Mouse (Mus musculus) midbrain, embryonic 10.5 days (tissue): ENCODE results near the gene Hist2h2aa1. TPM values are rescaled to one million over a fixed set of nuclear protein-coding genes. Genes with fewer than 3 reads are reported as not detected.
"Not testable (repeated sequence)": the region's sequence is repeated elsewhere in the genome, so short reads cannot be mapped to it uniquely, and the experiment has no call there.

Experiments
- DNase-seq: peaks from one replicate; pipeline ENCODE4 v3.0.0-alpha.2; 2017; ENCODE audit warnings: low spot score
- H3K27ac ChIP-seq: fragments of 300-500 bp; sonication (generic); replicated peaks from 2 replicates; pipeline ENCODE4 v1.5.1; 2016; ENCODE audit warnings: mild to moderate bottlenecking
- H3K27me3 ChIP-seq: fragments of 300-500 bp; sonication (generic); 2 replicates; pipeline ENCODE4 v1.6.1; 2016; ENCODE audit warnings: low read depth, mild to moderate bottlenecking; ENCODE audit not compliant: poor library complexity, severe bottlenecking
- H3K36me3 ChIP-seq: fragments of 300-500 bp; sonication (generic); 2 replicates; pipeline ENCODE4 v1.6.1; 2016; ENCODE audit warnings: mild to moderate bottlenecking, moderate library complexity
- H3K4me1 ChIP-seq: fragments of 300-500 bp; sonication (generic); 2 replicates; pipeline ENCODE4 v1.6.1; 2016
- H3K4me3 ChIP-seq: fragments of 300-500 bp; sonication (generic); 2 replicates; pipeline ENCODE4 v1.5.1; 2016; ENCODE audit warnings: mild to moderate bottlenecking, moderate library complexity
- H3K9me3 ChIP-seq: fragments of 300-500 bp; sonication (generic); replicated peaks from 2 replicates; pipeline ENCODE4 v1.6.1; 2016; ENCODE audit warnings: mild to moderate bottlenecking
- WGBS: fragments of 180-500 bp; shearing (Covaris S2); methylation state at CpG from one replicate; pipeline ENCODE4 v1.1.7; 2016; 5-methylcytosine and 5-hydroxymethylcytosine counted together
- polyA plus RNA-seq: library from polyadenylated mRNA; unstranded; fragments of >200 nt; fragmentation: Nextera tagmentation; extraction: Ambion mirVana; gene quantifications from 2 replicates; pipeline ENCODE4 v1.2.1, GENCODE M21; 2016

The Hist2h2aa1 gene
- 13.7 TPM in 2 replicates for polyA plus RNA-seq

DNA sequence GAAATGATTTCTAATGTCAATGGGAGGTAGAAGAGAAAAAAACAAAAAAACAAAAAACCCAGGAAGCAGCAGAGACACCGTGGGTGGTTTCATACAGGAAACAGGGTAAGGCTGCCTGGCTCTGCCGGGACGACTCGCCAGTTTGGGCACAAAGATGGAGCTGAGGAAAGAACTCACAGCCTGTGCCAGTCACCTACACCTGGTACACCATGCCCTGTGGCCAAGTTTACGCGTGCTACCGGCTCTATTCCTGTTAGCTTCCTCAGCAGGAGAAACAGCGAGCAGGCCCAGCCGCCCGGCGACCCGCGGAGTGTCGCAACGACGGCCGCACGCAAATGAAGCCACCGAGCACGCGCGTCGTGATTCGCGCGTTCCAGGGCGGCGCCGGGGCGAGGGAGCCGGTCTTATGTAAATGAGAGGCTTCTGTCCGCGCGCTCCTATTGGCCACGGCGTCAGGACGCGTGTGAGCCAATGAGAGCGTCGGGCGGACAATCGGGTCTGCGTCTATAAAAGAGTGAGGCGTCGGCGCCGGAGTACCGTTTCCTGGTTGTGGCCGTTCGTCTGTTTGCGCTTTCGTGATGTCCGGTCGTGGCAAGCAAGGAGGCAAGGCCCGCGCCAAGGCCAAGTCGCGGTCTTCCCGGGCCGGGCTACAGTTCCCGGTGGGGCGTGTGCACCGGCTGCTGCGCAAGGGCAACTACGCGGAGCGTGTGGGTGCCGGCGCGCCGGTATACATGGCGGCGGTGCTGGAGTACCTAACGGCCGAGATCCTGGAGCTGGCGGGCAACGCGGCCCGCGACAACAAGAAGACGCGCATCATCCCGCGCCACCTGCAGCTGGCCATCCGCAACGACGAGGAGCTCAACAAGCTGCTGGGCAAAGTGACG, at the start of gene Hist2h2aa1:
TSS of gene Hist2h2aa1 (plus strand) at position 495 of the 884 bp plus-strand sequence.
- peaks cover 41% of the 10 kb centered on the region for H3K4me1 ChIP-seq
- DNase-seq, result peak; percentile 81
- H3K27ac ChIP-seq, result peak within 1 kb of the TSS; percentile 98
- not testable (repeated sequence) for H3K27me3 ChIP-seq, H3K36me3 ChIP-seq, H3K9me3 ChIP-seq
- under 1% methylated on average over 44 of the region's 88 CpGs for WGBS
- H3K4me3 ChIP-seq, result peak within 1 kb of the TSS; percentile 62

DNA sequence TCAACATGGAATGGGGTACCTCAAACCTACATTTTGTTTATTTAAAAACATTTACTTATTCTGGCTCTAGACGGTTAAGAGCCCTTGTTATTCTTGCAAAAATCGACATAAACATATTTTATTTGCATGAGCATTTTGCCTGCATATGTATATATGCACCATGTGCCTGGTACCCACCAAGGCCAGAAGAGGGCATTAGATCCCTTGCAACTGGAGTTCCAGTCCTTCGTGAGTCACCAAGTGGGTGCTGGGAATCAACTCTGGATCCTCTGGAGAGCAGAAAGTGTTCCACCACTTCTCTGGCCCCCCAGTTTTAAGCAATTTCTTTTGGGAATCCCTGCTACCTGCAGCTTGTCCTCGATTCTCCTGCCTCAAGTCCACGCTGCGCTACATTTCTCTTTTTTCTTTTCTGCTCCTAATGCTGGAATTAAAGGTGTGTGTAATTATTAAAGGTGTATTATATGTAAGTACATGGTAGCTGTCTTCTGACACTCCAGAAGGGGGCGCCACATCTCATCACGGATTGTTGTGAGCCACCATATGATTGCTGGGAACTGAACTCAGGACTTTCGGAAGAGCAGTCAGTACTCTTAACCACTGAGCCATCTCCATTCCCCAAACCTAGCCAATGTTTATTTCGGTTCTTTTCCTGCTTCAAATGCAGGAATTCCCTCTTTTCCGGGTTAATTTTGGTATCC, 49.5 kb upstream of the Hist2h2aa1 start:
- no peak overlapping the region for H3K27ac ChIP-seq
- 0 out of 2 replicates have a peak, but pooled peaks cover 3% of the 10 kb centered on the region for H3K9me3 ChIP-seq
- peaks cover 20% of the 10 kb centered on the region; the same call in 1 of the 2 replicates for H3K27me3 ChIP-seq
- H3K4me1 ChIP-seq, result peaks cover 21% of the 10 kb centered on the region
- WGBS, result 93% methylated on average over 11 of the region's 11 CpGs
- peaks cover 11% of the 10 kb centered on the region for H3K36me3 ChIP-seq
- no peak for DNase-seq
- H3K4me3 ChIP-seq, result peak overlapping the region; percentile 69

DNA sequence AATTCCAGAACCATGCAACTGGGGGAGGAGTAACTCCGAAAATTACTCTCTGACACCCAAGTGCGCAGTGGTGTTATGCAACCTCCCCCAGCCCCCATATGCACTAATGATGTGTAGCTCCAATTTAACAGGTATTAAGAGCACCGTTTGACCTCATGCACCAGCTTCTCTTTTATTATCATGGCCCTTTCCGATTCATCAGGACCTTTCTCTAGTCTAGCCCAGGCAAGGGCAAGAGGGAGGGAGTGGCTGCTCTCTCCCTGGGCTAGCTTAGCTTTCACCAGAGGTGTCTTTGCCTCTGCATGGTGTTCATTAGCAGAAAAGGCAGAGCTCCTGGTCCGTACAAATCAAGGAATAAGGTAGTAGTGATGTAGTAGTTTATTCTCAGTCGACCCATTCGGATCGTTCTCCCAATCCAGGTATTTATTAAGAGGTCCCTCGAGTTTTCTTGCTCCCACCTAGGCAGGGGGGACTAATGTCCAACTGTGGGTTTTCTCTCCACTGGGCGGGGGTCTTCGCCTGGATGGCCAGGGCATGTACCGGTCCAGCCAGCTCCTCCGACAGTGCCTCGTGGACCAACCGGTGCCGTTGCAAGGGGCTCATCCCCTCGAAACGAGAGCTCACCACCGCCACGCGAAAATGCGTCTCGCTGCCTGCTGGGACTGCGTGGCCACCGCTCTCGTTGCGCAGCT, 48.7 kb upstream of the Hist2h2aa1 start:
- WGBS, result 20% methylated on average over 27 of the region's 27 CpGs
- no peak for DNase-seq
- Histone ChIP-seq H3K27me3 (peaks cover 20% of the 10 kb centered on the region; the same call in 1 of the 2 replicates), H3K4me3 (peak overlapping the region; percentile 69), H3K9me3 (0 out of 2 replicates have a peak, but pooled peaks cover 3% of the 10 kb centered on the region), H3K4me1 (peaks cover 21% of the 10 kb centered on the region), H3K27ac (peak overlapping the region; percentile 97), H3K36me3 (peaks cover 11% of the 10 kb centered on the region)

DNA sequence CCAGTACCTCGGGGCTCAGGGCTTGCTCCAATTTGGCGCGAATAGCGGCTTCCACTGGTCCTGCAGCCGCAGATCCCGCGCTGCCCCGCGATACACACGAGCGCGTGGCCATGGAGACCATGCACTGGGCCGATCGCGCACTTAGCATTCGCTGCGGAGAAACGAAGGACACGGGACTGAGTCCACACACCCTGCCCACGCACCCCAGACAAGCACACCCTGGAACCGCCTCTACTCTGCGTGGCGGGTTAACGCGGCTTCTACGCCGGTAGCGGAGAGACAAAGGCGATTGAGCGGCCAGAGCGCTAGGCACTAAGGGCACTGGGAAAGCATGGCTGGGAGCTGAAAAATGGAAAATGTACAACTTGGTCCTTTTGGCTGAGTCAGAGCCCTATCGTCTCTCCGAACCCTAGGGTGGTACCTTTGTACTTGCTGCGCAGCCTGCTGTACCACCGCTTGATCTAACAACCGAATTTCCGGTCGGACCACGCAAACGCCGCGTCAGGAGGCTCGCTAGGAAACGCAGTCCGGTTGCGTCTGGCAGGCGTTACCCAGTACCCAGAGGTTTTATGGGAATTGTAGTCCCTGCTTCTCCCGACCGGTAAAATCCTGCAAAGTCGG, 48.1 kb upstream of the Hist2h2aa1 start:
- Histone ChIP-seq H3K27ac (peak overlapping the region; percentile 97), H3K4me3 (peak overlapping the region; percentile 69), H3K4me1 (peaks cover 21% of the 10 kb centered on the region), H3K36me3 (peaks cover 11% of the 10 kb centered on the region), H3K27me3 (peaks cover 20% of the 10 kb centered on the region; the same call in 1 of the 2 replicates), H3K9me3 (0 out of 2 replicates have a peak, but pooled peaks cover 3% of the 10 kb centered on the region)
- DNase-seq, result peak; percentile 89
- under 1% methylated on average over 50 of the region's 50 CpGs for WGBS

DNA sequence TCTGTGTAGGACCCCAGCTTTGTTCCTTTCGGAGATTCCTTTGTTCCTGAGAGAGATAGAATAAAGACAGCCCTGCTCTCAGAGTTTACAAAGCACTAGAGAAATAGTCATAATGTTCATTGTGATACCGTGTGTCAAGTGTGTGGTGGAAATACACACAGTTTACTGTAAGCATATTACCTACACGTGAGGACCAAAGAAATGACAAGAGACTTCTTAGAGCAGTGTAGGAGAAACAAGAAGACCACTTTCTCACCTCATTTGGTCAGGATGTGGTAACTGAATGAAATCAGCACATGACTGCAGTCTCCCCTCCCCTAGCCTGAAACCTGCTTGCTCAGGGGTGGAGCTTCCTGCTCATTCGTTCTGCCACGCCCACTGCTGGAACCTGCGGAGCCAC, 47.1 kb upstream of the Hist2h2aa1 start:
- Histone ChIP-seq H3K27me3 (peaks cover 20% of the 10 kb centered on the region; the same call in 1 of the 2 replicates), H3K9me3 (0 out of 2 replicates have a peak, but pooled peaks cover 3% of the 10 kb centered on the region), H3K27ac (peak overlapping the region; percentile 97), H3K4me1 (peaks cover 21% of the 10 kb centered on the region), H3K4me3 (peak overlapping the region; percentile 69), H3K36me3 (peaks cover 11% of the 10 kb centered on the region)
- 5% methylated on average over 6 of the region's 6 CpGs for WGBS
- DNase-seq, result no peak

DNA sequence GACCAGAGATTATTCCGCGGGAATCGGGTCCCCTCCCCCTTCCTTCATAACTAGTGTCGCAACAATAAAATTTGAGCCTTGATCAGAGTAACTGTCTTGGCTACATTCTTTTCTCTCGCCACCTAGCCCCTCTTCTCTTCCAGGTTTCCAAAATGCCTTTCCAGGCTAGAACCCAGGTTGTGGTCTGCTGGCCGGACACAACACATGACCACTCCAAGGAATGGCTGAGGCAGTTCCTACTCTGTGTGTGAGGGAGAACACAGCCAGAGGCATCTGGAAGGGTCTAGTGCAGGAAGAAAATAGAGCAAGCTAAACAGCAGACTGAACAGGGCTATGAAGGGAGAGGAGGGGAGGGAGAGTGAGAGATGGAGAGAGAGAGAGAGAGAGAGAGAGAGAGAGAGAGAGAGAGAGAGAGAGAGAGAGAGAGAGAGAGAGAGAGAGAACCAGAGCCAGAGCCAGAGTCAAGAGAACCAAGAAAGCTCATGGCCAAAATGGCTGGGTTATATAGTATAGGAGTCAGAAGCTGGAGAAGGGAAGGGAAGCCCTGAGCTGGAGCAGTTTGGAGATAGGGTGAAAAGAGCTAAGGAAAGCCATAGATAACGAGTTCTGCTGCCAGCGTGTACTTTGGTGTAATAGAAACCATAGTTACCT, 46.6 kb upstream of the Hist2h2aa1 start:
- H3K4me3 ChIP-seq, H3K27ac ChIP-seq, DNase-seq, H3K9me3 ChIP-seq: not testable (repeated sequence)
- peaks cover 15% of the 10 kb centered on the region; the same call in 1 of the 2 replicates for H3K27me3 ChIP-seq
- peaks cover 11% of the 10 kb centered on the region for H3K36me3 ChIP-seq
- H3K4me1 ChIP-seq, result peaks cover 18% of the 10 kb centered on the region
- 37% methylated on average over 8 of the region's 8 CpGs for WGBS

DNA sequence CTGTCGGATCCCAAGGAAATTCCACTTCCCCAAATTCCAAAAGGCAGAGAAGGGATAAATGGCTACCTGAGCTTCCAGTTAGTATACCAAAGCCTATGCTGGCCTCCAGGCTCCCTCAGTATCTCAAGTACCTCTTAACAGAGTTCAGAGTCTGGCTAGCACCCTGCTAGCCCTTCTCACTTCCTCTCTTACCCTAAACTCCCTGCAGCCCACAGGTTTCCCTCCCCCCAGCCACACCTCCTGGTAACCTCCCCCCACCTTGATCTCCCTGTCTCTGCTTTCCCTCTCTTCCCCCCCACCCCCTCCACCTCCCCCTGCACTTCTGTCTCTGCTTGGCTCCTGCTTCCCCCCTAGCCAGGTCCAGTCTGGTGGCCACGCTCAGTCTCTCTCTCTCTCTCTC, 45.6 kb upstream of the Hist2h2aa1 start:
- no peak for DNase-seq
- H3K4me1 ChIP-seq, result peaks cover 16% of the 10 kb centered on the region
- 0 out of 2 replicates have a peak, but pooled peaks cover 3% of the 10 kb centered on the region for H3K9me3 ChIP-seq
- peaks cover 11% of the 10 kb centered on the region; the same call in 1 of the 2 replicates for H3K27me3 ChIP-seq
- WGBS, result 85% methylated on average over 2 of the region's 2 CpGs
- peaks cover 11% of the 10 kb centered on the region for H3K36me3 ChIP-seq
- H3K4me3 ChIP-seq, result no peak overlapping the region
- no peak overlapping the region for H3K27ac ChIP-seq

DNA sequence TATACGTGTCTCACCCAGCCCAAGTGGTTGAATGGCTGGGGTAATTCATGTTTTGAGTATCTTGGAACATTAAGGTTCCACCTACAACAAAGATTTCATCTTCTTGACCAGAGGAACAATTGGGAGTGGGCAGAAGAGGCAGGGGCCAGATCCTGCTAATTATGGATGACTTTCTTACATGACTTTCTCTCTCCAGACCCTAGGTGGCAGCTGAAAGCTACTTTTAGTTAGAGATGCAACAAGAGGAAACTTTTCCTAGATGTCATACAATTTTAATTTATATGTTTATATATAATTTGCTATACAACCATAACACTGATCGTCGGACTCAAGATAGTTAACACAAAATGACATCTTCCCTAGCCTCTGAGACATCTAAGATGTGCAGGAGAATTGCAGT, 37.5 kb upstream of the Hist2h2aa1 start:
- H3K4me3 ChIP-seq, result no peak overlapping the region
- DNase-seq, result no peak
- no peaks in the 10 kb centered on the region for H3K27me3 ChIP-seq
- 88% methylated on average over 3 of the region's 3 CpGs for WGBS
- H3K36me3 ChIP-seq, result no peaks in the 10 kb centered on the region
- no peak overlapping the region for H3K27ac ChIP-seq
- peaks cover 8% of the 10 kb centered on the region for H3K4me1 ChIP-seq
- no peaks in the 10 kb centered on the region for H3K9me3 ChIP-seq

DNA sequence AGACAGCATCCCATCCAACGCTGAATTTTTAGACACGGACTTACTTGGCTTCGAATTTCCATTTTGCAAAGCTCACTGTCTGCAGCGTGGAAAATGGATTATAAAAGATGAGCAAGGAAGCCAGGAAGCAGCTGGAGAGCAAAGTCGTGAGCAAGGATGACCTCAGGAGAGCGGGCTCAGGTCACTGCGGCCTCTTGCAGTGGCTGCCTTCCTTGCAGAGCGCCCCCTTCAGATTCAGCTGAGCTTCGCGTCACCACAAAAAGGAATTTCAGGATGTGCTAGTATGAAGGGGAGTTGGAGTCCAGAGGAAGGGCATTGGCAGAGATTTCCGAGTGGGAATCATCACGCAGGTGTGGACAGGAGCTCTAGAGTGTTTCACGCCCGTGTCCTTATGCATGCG, 36.1 kb upstream of the Hist2h2aa1 start:
- Histone ChIP-seq H3K27me3 (no peaks in the 10 kb centered on the region), H3K9me3 (no peaks in the 10 kb centered on the region), H3K4me3 (no peak overlapping the region), H3K36me3 (no peaks in the 10 kb centered on the region), H3K27ac (no peak overlapping the region; the same call in 1 of the 2 replicates), H3K4me1 (peaks cover 8% of the 10 kb centered on the region)
- WGBS, result 25% methylated on average over 15 of the region's 15 CpGs
- DNase-seq, result peak; percentile 26

DNA sequence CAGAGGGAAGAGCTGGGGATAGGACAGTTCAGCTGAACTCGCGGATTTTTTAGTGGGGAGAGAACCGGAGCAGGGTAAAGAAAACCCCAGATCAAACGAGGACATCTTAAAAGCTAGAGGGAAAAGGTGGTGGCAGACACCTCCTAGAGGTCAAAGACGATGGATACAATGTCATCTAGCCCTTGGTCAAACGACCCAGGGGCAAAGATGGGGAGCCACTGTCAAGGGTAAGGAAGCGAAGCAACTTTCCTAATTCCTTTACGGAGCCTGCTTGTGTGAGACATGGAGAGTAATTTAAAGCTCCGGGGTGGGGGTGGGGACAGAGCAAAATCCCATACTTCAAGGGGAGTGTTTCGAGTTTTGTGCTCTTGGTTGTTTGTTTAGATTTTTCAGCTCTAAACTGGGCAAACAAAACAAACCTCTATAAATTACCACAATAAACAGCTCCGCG, 26.1 kb upstream of the Hist2h2aa1 start:
- under 1% methylated on average over 12 of the region's 12 CpGs for WGBS
- peak; percentile 51 for DNase-seq

DNA sequence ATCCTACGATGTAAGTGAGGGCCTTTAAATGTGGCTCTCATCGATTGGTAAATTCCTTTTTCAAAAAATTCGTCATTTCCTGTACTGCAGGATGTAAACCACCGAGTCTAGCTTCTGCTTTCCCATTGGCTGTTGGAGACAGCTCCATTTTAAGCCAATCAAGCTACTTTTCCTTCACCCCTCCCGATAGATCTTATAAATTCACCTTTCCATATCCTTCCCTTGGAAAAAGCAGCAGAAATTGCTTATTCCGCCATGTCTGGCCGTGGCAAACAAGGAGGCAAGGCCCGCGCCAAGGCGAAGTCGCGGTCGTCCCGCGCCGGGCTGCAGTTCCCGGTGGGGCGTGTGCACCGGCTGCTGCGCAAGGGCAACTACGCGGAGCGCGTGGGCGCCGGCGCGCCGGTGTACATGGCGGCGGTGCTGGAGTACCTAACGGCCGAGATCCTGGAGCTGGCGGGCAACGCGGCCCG, 25.6 kb upstream of the Hist2h2aa1 start, which contains the start of the genes Bola1 and Hist2h2ab:
TSS of gene Bola1 (minus strand) at position 49 of the 470 bp plus-strand sequence.
TSS of gene Hist2h2ab (plus strand) at position 205 of the 470 bp plus-strand sequence.
- WGBS, result 0% methylated on average over 37 of the region's 37 CpGs

More for the DNA sequence above, 26.1 kb upstream of the Hist2h2aa1 start:
- H3K4me1 ChIP-seq, result peaks cover 51% of the 10 kb centered on the region
- H3K4me3 ChIP-seq, result peak overlapping the region; percentile 64
- H3K9me3 ChIP-seq, result no peaks in the 10 kb centered on the region
- H3K27ac ChIP-seq, result peak overlapping the region; percentile 97
- H3K27me3 ChIP-seq, result 0 out of 2 replicates have a peak, but pooled peaks cover 4% of the 10 kb centered on the region
- no peaks in the 10 kb centered on the region for H3K36me3 ChIP-seq

More for the DNA sequence above, 25.6 kb upstream of the Hist2h2aa1 start, which contains the start of the genes Bola1 and Hist2h2ab:
- no peaks in the 10 kb centered on the region for H3K36me3 ChIP-seq
- 0 out of 2 replicates have a peak, but pooled peaks cover 4% of the 10 kb centered on the region for H3K27me3 ChIP-seq
- peak within 1 kb of the TSS; percentile 97 for H3K27ac ChIP-seq
- peaks cover 56% of the 10 kb centered on the region for H3K4me1 ChIP-seq
- H3K4me3 ChIP-seq, result peak within 1 kb of the TSS; percentile 64
- DNase-seq, result peak; percentile 79
- H3K9me3 ChIP-seq, result no peaks in the 10 kb centered on the region
